8 mouse cellular contexts compared by ENCODE assay signal in genomic region chr9:108340258-108341138, GRCm38 (mm10). TPM values are rescaled to one million over a fixed set of nuclear protein-coding genes. Genes with fewer than 3 reads are reported as not detected.
DNase-seq lines count a peak whose midpoint lies in the region; ATAC-seq and TF ChIP-seq lines count a peak whose summit lies in the region.

No protein-coding gene starts in this region.

- no peaks in the 10 kb centered on the region for H3K27me3 ChIP-seq in G1E (ENCODE audit: insufficient read depth, low read length)
- no peaks in the 10 kb centered on the region for H3K27me3 ChIP-seq in heart, embryonic 16.5 days (ENCODE audit: control insufficient read depth, insufficient read depth, low read length)
- H3K27me3 ChIP-seq in limb, embryonic 13.5 days: no peaks in the 10 kb centered on the region
- no peaks in the 10 kb centered on the region for H3K27me3 ChIP-seq in midbrain, embryonic 13.5 days
- H3K27me3 ChIP-seq in stomach, postnatal 0 days (ENCODE audit: control insufficient read depth, insufficient read depth, low read length): no peaks in the 10 kb centered on the region

- peak; percentile 69 for DNase-seq in G1E (ENCODE audit: low spot score)
- peak; percentile 94 for DNase-seq in c-Kit-positive CD71-positive TER-119-positive erythroid progenitor cells, embryonic 14.5 days (ENCODE audit: low spot score)
- peak; percentile 22 for DNase-seq in stomach, postnatal 0 days (ENCODE audit: low spot score)
- DNase-seq in embryo, embryonic 10 days (ENCODE audit: low spot score): no peak
- DNase-seq in embryo, embryonic 9.5 days (ENCODE audit: extremely low spot score): no peak

- H3K4me1 ChIP-seq in G1E (ENCODE audit: insufficient read depth, low read depth, low read length): peaks cover 67% of the 10 kb centered on the region
- peaks cover 23% of the 10 kb centered on the region for H3K4me1 ChIP-seq in heart, embryonic 16.5 days (ENCODE audit: control insufficient read depth, insufficient read depth, low read length)
- peaks cover 27% of the 10 kb centered on the region for H3K4me1 ChIP-seq in limb, embryonic 13.5 days
- H3K4me1 ChIP-seq in midbrain, embryonic 13.5 days (replicated peaks): peaks cover 27% of the 10 kb centered on the region
- H3K4me1 ChIP-seq in stomach, postnatal 0 days (replicated peaks; ENCODE audit: control insufficient read depth, insufficient read depth): 0 out of 2 replicates have a peak, but pooled peaks cover 8% of the 10 kb centered on the region

- peaks cover 42% of the 10 kb centered on the region for H3K36me3 ChIP-seq in G1E (replicated peaks)
- H3K36me3 ChIP-seq in heart, embryonic 16.5 days (ENCODE audit: control insufficient read depth, insufficient read depth): peaks cover 4% of the 10 kb centered on the region
- peaks cover 12% of the 10 kb centered on the region for H3K36me3 ChIP-seq in limb, embryonic 13.5 days
- H3K36me3 ChIP-seq in midbrain, embryonic 13.5 days: peaks cover 11% of the 10 kb centered on the region
- 0 out of 2 replicates have a peak, but pooled peaks cover under 1% of the 10 kb centered on the region for H3K36me3 ChIP-seq in stomach, postnatal 0 days (ENCODE audit: control insufficient read depth, insufficient read depth, low read length)

- peak; percentile 28 for ATAC-seq in G1E (ENCODE audit: extremely low read depth, insufficient number of reproducible peaks, low FRiP score, poor library complexity, severe bottlenecking)
- ATAC-seq in heart, embryonic 16.5 days (replicated peaks; ENCODE audit: extremely low read depth, insufficient read depth, low FRiP score): no peak
- no peak for ATAC-seq in limb, embryonic 13.5 days (ENCODE audit: low FRiP score, low read depth)
- no peak for ATAC-seq in midbrain, embryonic 13.5 days
- peak; percentile 3; the same call in 1 of the 2 replicates for ATAC-seq in stomach, postnatal 0 days (ENCODE audit: low FRiP score, low TSS enrichment)

- H3K4me2 ChIP-seq in heart, embryonic 16.5 days (ENCODE audit: low read depth, low read length): peak overlapping the region; percentile 73
- peak overlapping the region; percentile 86 for H3K4me2 ChIP-seq in limb, embryonic 13.5 days (replicated peaks)
- peak overlapping the region; percentile 73 for H3K4me2 ChIP-seq in midbrain, embryonic 13.5 days (replicated peaks)
- H3K4me2 ChIP-seq in stomach, postnatal 0 days (replicated peaks; ENCODE audit: low read depth): peak overlapping the region; percentile 65

- 48% methylated on average over 10 of the region's 10 CpGs for WGBS in heart, embryonic 16.5 days
- 61% methylated on average over 10 of the region's 10 CpGs for WGBS in limb, embryonic 13.5 days
- WGBS in midbrain, embryonic 13.5 days: 69% methylated on average over 10 of the region's 10 CpGs
- WGBS in stomach, postnatal 0 days: 37% methylated on average over 10 of the region's 10 CpGs

- TF ChIP-seq CTCF in G1E (IDR thresholded peaks at IDR 0.05; ENCODE audit: low read depth, low read length): no peak
- TF ChIP-seq CTCF in stomach, postnatal 0 days (IDR thresholded peaks at IDR 0.05; ENCODE audit: low read depth): no peak

- H3K9ac ChIP-seq in heart, embryonic 16.5 days (ENCODE audit: low read length): peak overlapping the region; percentile 96
- peak overlapping the region; percentile 93 for H3K9ac ChIP-seq in limb, embryonic 13.5 days
- H3K9ac ChIP-seq in midbrain, embryonic 13.5 days (replicated peaks): peak overlapping the region; percentile 85
- peak overlapping the region; percentile 86 for H3K9ac ChIP-seq in stomach, postnatal 0 days (ENCODE audit: low read length)

- peak overlapping the region; percentile 91 for H3K4me3 ChIP-seq in G1E (ENCODE audit: low read depth, low read length)
- H3K4me3 ChIP-seq in heart, embryonic 16.5 days (ENCODE audit: low read length): peak overlapping the region; percentile 85
- H3K4me3 ChIP-seq in limb, embryonic 13.5 days: peak overlapping the region; percentile 80
- peak overlapping the region; percentile 65 for H3K4me3 ChIP-seq in midbrain, embryonic 13.5 days (replicated peaks)
- H3K4me3 ChIP-seq in stomach, postnatal 0 days (ENCODE audit: low read depth, low read length): peak overlapping the region; percentile 65

- H3K27ac ChIP-seq in heart, embryonic 16.5 days (ENCODE audit: low read length): peak overlapping the region; percentile 97
- peak overlapping the region; percentile 94; the same call in 1 of the 2 replicates for H3K27ac ChIP-seq in limb, embryonic 13.5 days
- no peak overlapping the region for H3K27ac ChIP-seq in midbrain, embryonic 13.5 days
- H3K27ac ChIP-seq in stomach, postnatal 0 days (replicated peaks): peak overlapping the region; percentile 99

- H3K9me3 ChIP-seq in G1E (replicated peaks): no peaks in the 10 kb centered on the region
- no peaks in the 10 kb centered on the region for H3K9me3 ChIP-seq in heart, embryonic 16.5 days (replicated peaks; ENCODE audit: control insufficient read depth, low read length)
- no peaks in the 10 kb centered on the region for H3K9me3 ChIP-seq in limb, embryonic 13.5 days
- no peaks in the 10 kb centered on the region for H3K9me3 ChIP-seq in midbrain, embryonic 13.5 days
- H3K9me3 ChIP-seq in stomach, postnatal 0 days (ENCODE audit: control insufficient read depth, low read length): no peaks in the 10 kb centered on the region

- TF ChIP-seq EP300 in stomach, postnatal 0 days (optimal IDR thresholded peaks at IDR 0.05): no peak

RNA-seq across cellular contexts. Expression of gene Gpx1, which starts 1.8 kb away (rescaled TPM):
- total RNA-seq in G1E (2014; fragmentation: Nextera tagmentation) (1,641 and 1,695 TPM in 2 replicates), G1E (2017) (1,228 and 1,354 TPM in 2 replicates)
- polyA plus RNA-seq in G1E (2012): 470 and 543 TPM in 2 replicates
- polyA plus RNA-seq in heart, embryonic 16.5 days (2015; fragmentation: Nextera tagmentation; extraction: Ambion mirVana): 647 and 680 TPM in 2 replicates
- polyA plus RNA-seq in limb, embryonic 13.5 days (2015; fragmentation: Nextera tagmentation; extraction: Ambion mirVana): 633 and 719 TPM in 2 replicates
- 474 and 511 TPM in 2 replicates for polyA plus RNA-seq in midbrain, embryonic 13.5 days (2015; fragmentation: Nextera tagmentation; extraction: Ambion mirVana)
- 1,072 and 1,116 TPM in 2 replicates for polyA plus RNA-seq in stomach, postnatal 0 days (2015; fragmentation: Nextera tagmentation; extraction: Ambion mirVana)

RNA-seq across cellular contexts. Expression of gene Usp4, which starts 7.2 kb away (rescaled TPM):
- total RNA-seq in G1E (2014; fragmentation: Nextera tagmentation): 126 and 131 TPM in 2 replicates
- total RNA-seq in G1E (2017): 76.5 and 78.6 TPM in 2 replicates
- 60.8 and 97.3 TPM in 2 replicates for polyA plus RNA-seq in G1E (2012)
- 83.6 and 84.2 TPM in 2 replicates for polyA plus RNA-seq in heart, embryonic 16.5 days (2015; fragmentation: Nextera tagmentation; extraction: Ambion mirVana)
- polyA plus RNA-seq in limb, embryonic 13.5 days (2015; fragmentation: Nextera tagmentation; extraction: Ambion mirVana): 115 and 116 TPM in 2 replicates
- 143 and 146 TPM in 2 replicates for polyA plus RNA-seq in midbrain, embryonic 13.5 days (2015; fragmentation: Nextera tagmentation; extraction: Ambion mirVana)
- 56.8 and 59.6 TPM in 2 replicates for polyA plus RNA-seq in stomach, postnatal 0 days (2015; fragmentation: Nextera tagmentation; extraction: Ambion mirVana)

RNA-seq across cellular contexts. Expression of gene Tcta, which starts 34.5 kb away (rescaled TPM):
- 24.2 TPM in 2 replicates for total RNA-seq in G1E (2014; fragmentation: Nextera tagmentation)
- total RNA-seq in G1E (2017): 11.9 and 14.6 TPM in 2 replicates
- polyA plus RNA-seq in G1E (2012): 1.5 and 3.6 TPM in 2 replicates
- 32.5 and 34.2 TPM in 2 replicates for polyA plus RNA-seq in heart, embryonic 16.5 days (2015; fragmentation: Nextera tagmentation; extraction: Ambion mirVana)
- polyA plus RNA-seq in limb, embryonic 13.5 days (2015; fragmentation: Nextera tagmentation; extraction: Ambion mirVana): 30.3 and 35.8 TPM in 2 replicates
- polyA plus RNA-seq in midbrain, embryonic 13.5 days (2015; fragmentation: Nextera tagmentation; extraction: Ambion mirVana): 52.6 and 57.5 TPM in 2 replicates
- polyA plus RNA-seq in stomach, postnatal 0 days (2015; fragmentation: Nextera tagmentation; extraction: Ambion mirVana): 58.2 and 61.4 TPM in 2 replicates

RNA-seq across cellular contexts. Expression of gene Rhoa, which starts 34.6 kb away (rescaled TPM):
- total RNA-seq in G1E (2014; fragmentation: Nextera tagmentation): 409 and 426 TPM in 2 replicates
- total RNA-seq in G1E (2017): 215 and 235 TPM in 2 replicates
- 122 and 136 TPM in 2 replicates for polyA plus RNA-seq in G1E (2012)
- polyA plus RNA-seq in heart, embryonic 16.5 days (2015; fragmentation: Nextera tagmentation; extraction: Ambion mirVana): 372 and 444 TPM in 2 replicates
- polyA plus RNA-seq in limb, embryonic 13.5 days (2015; fragmentation: Nextera tagmentation; extraction: Ambion mirVana): 426 and 428 TPM in 2 replicates
- polyA plus RNA-seq in midbrain, embryonic 13.5 days (2015; fragmentation: Nextera tagmentation; extraction: Ambion mirVana): 288 and 306 TPM in 2 replicates
- polyA plus RNA-seq in stomach, postnatal 0 days (2015; fragmentation: Nextera tagmentation; extraction: Ambion mirVana): 363 and 370 TPM in 2 replicates

RNA-seq across cellular contexts. Expression of gene Amt, which starts 43.8 kb away (rescaled TPM):
- total RNA-seq in G1E (2014; fragmentation: Nextera tagmentation) (0.90 and 1.2 TPM in 2 replicates), G1E (2017) (0.44 and 0.93 TPM in 2 replicates)
- 0.03 and 0.09 TPM in 2 replicates for polyA plus RNA-seq in G1E (2012)
- polyA plus RNA-seq in heart, embryonic 16.5 days (2015; fragmentation: Nextera tagmentation; extraction: Ambion mirVana): 8.1 and 8.7 TPM in 2 replicates
- 13.5 and 13.7 TPM in 2 replicates for polyA plus RNA-seq in limb, embryonic 13.5 days (2015; fragmentation: Nextera tagmentation; extraction: Ambion mirVana)
- 33.6 and 35.5 TPM in 2 replicates for polyA plus RNA-seq in midbrain, embryonic 13.5 days (2015; fragmentation: Nextera tagmentation; extraction: Ambion mirVana)
- 10.5 and 11.6 TPM in 2 replicates for polyA plus RNA-seq in stomach, postnatal 0 days (2015; fragmentation: Nextera tagmentation; extraction: Ambion mirVana)

Comparison
In these comparisons a context has a peak if more than half of its experiments do, and no peak if none do; other contexts are left out.
1. ATAC-seq: peak in G1E (single experiment) and stomach, postnatal 0 days (single experiment); none in heart, embryonic 16.5 days (single experiment), limb, embryonic 13.5 days (single experiment) and midbrain, embryonic 13.5 days (single experiment).
2. DNase-seq: peak in G1E (single experiment), c-Kit-positive CD71-positive TER-119-positive erythroid progenitor cells, embryonic 14.5 days (single experiment) and stomach, postnatal 0 days (single experiment); none in embryo, embryonic 10 days (single experiment) and embryo, embryonic 9.5 days (single experiment).
3. Peak in every context shown above with its lines, with median percentiles within 50 percentile points of each other: H3K4me3 ChIP-seq, H3K4me2 ChIP-seq and H3K9ac ChIP-seq.